Mouse (Mus musculus): ENCODE measurements at regions not wholly inside any gene's neighbourhood (a gene's known extent, or its start where the extent isn't known, plus 50 kb on each side); places are given as distances from the start of the nearest gene placed in this dataset.

GRCm38 (mm10) chrX:21293666-21294065 is 118.2 kb upstream of the Gm21876 start:
- peak; percentile 42 for DNase-seq (ENCODE audit: low spot score)

DNA sequence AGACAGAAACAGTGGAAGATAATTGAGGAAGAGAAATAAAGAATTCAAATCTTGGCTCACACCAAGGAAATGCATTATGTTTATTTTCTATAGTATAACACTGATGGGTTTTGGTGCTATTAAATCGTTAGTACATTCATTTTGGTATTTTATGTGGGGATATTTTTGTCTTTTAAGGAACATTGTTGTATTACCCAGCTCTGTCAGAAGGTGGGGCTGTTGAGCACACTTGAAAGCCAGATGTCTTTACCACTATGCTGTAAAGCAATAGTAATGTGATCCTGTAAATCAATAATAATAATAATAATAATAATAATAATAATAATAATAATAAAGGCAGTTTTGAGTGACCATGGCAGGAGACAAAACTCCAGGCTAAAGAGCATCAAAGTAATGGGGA is 120.0 kb upstream of the Gm21876 start:
- no peak for DNase-seq (ENCODE audit: low spot score)

DNA sequence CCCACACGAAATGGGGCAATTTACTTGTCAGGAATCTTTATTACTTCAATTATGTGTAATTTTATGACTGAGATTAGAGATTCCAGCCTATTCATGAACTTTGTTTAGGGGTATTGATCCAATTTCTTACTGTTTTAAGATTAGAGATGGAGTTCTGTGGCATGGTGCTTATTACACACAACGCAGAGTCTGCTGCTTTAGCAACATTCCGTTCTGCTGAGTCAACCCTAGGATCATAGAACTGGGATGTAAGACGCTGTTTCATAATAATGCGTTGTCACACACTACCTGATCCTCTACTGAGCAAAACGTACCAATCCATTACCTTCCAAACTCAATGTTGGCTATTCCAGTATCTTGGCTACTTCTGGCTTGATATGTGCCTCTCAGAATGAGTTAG is 121.9 kb upstream of the Gm21876 start:
- DNase-seq (ENCODE audit: low spot score): no peak

- peak; percentile 51 for DNase-seq (ENCODE audit: low spot score)
Observed at GRCm38 (mm10) chrX:21334499-21335032, 149.8 kb upstream of the Agtr2 start.

GRCm38 (mm10) chrX:21344397-21344796 is 139.9 kb upstream of the Agtr2 start:
- DNase-seq (ENCODE audit: low spot score): no peak

DNA sequence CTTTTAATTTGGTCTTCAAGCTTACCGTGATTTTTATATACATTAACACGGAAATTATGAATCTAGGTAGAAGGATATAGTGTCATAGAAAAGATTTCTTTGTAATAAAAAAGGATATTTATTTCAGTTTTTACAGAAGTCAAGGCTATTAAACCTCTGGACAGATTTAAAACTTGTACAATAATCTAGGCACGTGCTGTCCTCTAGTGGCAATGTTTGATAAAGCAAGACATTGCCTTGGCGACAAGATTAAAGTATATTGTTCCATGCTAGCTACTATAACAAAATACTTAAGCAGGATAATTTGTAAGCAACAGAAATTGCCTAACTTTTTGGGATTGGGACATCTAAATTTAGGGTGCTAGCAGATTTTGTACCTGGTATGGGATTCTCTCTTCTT is 133.8 kb upstream of the Agtr2 start:
- peak; percentile 11 for DNase-seq (ENCODE audit: low spot score)

GRCm38 (mm10) chrX:21352350-21352749 is 132.0 kb upstream of the Agtr2 start:
- peak; percentile 44 for DNase-seq (ENCODE audit: low spot score)

DNA sequence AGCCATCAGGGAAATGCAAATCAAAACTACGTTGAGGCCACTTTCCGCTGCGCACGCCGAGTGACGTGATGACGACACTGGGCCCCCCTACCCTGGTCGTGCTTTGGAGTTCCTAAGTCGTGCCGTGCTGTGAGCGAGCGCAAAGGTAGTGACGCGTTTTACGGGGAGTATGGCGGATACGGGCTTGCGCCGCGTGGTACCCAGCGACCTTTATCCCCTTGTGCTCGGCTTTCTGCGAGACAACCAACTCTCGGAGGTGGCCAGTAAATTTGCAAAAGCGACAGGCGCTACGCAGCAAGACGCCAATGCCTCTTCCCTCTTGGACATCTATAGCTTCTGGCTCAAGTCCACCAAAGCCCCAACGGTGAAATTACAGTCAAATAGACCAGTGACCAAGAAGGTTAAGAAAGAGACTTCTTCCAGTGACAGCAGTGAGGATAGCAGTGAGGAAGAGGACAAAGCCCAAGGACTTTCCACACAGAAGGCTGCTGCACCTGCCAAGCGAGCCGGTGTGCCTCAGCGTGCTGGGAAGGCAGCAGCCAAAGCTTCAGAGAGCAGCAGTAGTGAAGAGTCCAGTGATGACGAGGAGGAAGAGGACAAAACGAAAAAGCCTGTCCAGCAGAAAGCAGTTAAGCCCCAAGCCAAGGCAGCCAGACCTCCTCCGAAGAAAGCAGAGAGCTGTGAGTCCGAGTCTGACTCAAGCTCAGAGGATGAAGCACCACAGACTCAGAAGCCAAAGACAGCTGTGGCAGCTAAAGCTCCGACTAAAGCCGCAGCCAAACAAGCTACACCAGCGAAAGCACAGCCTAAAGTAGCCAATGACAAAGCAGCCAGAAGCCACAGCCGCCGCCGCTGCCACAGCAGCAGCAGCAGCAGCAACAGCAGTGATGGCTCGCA is 123.3 kb upstream of the Agtr2 start:
- DNase-seq (ENCODE audit: low spot score): peak; percentile 77

DNA sequence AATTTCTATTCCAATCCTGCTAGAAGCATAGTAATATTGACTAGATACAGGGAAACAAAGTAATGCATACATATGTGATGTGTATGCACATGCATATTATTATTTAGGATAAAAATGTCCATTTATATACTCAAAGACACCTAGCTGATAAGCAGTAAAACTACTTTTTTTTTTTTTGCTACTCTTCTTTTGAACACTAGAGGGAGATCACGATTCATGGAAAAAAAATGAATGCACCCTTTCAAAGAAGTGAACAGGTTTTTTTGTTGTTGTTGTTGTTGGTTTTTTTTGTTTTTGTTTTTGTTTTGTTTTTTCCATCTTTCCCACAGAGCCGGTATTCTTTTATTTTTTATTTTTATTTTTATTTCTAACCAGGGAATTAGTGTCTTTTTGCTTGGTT is 99.1 kb upstream of the Agtr2 start:
- no peak for DNase-seq (ENCODE audit: low spot score)

GRCm38 (mm10) chrX:21389992-21390391 is 94.4 kb upstream of the Agtr2 start:
- no peak for DNase-seq (ENCODE audit: low spot score)

GRCm38 (mm10) chrX:21393212-21393611 is 91.1 kb upstream of the Agtr2 start:
- no peak for DNase-seq (ENCODE audit: low spot score)

- DNase-seq (ENCODE audit: low spot score): peak; percentile 4
Observed at GRCm38 (mm10) chrX:21424797-21425196, 59.5 kb upstream of the Agtr2 start.

GRCm38 (mm10) chrX:21428081-21428480 is 56.3 kb upstream of the Agtr2 start:
- peak; percentile 3 for DNase-seq (ENCODE audit: low spot score)

GRCm38 (mm10) chrX:21433501-21433900 is 50.8 kb upstream of the Agtr2 start:
- DNase-seq (ENCODE audit: low spot score): no peak

Measured in embryo, embryonic 10 days (tissue).